Mouse (Mus musculus): ENCODE results near the gene Sys1. TPM values are rescaled to one million over a fixed set of nuclear protein-coding genes. Genes with fewer than 3 reads are reported as not detected.
A peak's percentile ranks its signal among the peaks of the same experiment; 100 is the strongest.

Sys1 gene
- polyA plus RNA-seq, 1 experiment from 2014 or later, result 62.0 TPM

DNA sequence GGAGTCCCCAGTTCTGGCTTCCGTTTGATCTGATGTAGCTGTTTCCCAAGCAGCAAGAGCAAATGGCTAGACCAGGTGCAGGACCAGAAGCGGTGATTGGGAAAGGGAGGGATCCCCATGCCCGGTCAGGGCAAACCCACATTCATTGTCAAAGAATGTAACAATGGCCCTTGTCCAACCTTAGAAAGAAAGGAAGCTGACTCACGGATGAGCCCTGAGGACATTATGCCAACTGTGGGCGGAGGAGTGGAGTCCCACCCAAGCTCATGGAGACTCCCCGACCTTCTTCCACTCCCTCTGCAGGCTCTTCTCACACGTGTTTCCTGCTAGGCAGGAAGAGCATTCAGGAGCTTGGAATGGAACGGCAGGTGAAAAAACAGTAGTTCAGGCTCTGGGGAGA is 56.6 kb downstream of the Sys1 start:
- no peak overlapping the region for H3K4me3 ChIP-seq (ENCODE audit: low read depth, low read length)
- H3K36me3 ChIP-seq (ENCODE audit: control insufficient read depth, insufficient read depth, low read length), result no peaks in the 10 kb centered on the region; the same call in 1 of the 2 replicates
- no peaks in the 10 kb centered on the region for H3K9me3 ChIP-seq (ENCODE audit: control insufficient read depth, low read length)
- no peak overlapping the region for H3K4me2 ChIP-seq
- DNase-seq (ENCODE audit: low spot score, missing footprints) (no peak), ATAC-seq (ENCODE audit: low FRiP score) (no peak)
- 81% methylated on average over 8 of the region's 8 CpGs for WGBS
- H3K9ac ChIP-seq (ENCODE audit: low read length), result no peak overlapping the region
- H3K27me3 ChIP-seq (ENCODE audit: control insufficient read depth, insufficient read depth, low read length), result no peaks in the 10 kb centered on the region
- H3K4me1 ChIP-seq (ENCODE audit: control insufficient read depth, insufficient read depth, low read length), result no peaks in the 10 kb centered on the region
- no peak overlapping the region for H3K27ac ChIP-seq (ENCODE audit: low read depth, low read length)

DNA sequence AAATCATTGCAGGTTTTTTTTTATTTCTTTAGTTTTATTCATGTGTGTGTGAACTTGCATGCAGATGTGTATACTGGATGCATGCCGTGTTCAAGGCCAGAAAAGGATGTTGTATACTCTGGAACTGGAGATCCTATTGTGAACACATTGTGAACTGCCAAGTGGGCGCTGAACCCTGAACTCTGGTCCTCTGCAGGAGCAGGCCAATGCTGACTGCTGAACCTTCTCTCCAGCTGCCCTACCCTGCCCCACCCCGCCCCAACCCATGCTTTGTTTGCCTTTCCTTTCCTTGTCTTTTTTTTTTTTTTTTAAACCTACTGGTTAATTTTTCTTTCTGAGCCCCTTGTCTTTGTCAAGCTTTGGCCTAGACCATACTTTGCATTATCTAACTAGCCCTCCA is 58.2 kb downstream of the Sys1 start:
- no peak overlapping the region for H3K4me2 ChIP-seq
- no peaks in the 10 kb centered on the region for H3K27me3 ChIP-seq (ENCODE audit: control insufficient read depth, insufficient read depth, low read length)
- no peaks in the 10 kb centered on the region for H3K36me3 ChIP-seq (ENCODE audit: control insufficient read depth, insufficient read depth, low read length)
- no peak for ATAC-seq (ENCODE audit: low FRiP score)
- 81% methylated on average over 3 of the region's 3 CpGs for WGBS
- no peak overlapping the region for H3K9ac ChIP-seq (ENCODE audit: low read length)
- H3K4me3 ChIP-seq (ENCODE audit: low read depth, low read length), result no peak overlapping the region
- H3K9me3 ChIP-seq (ENCODE audit: control insufficient read depth, low read length), result no peaks in the 10 kb centered on the region
- H3K4me1 ChIP-seq (ENCODE audit: control insufficient read depth, insufficient read depth, low read length), result no peaks in the 10 kb centered on the region
- DNase-seq (ENCODE audit: low spot score, missing footprints), result no peak
- H3K27ac ChIP-seq (ENCODE audit: low read depth, low read length), result no peak overlapping the region

GRCm38 (mm10) chr2:164515897-164516296 is 59.1 kb downstream of the Sys1 start:
- no peak overlapping the region for H3K27ac ChIP-seq (ENCODE audit: low read depth, low read length)
- no peaks in the 10 kb centered on the region for H3K9me3 ChIP-seq (ENCODE audit: control insufficient read depth, low read length)
- H3K36me3 ChIP-seq (ENCODE audit: control insufficient read depth, insufficient read depth, low read length), result no peaks in the 10 kb centered on the region
- ATAC-seq (ENCODE audit: low FRiP score) (no peak), DNase-seq (ENCODE audit: low spot score, missing footprints) (no peak)
- no peak overlapping the region for H3K4me3 ChIP-seq (ENCODE audit: low read depth, low read length)
- H3K4me2 ChIP-seq, result no peak overlapping the region
- 84% methylated on average over 9 of the region's 9 CpGs for WGBS
- no peaks in the 10 kb centered on the region for H3K4me1 ChIP-seq (ENCODE audit: control insufficient read depth, insufficient read depth, low read length)
- H3K27me3 ChIP-seq (ENCODE audit: control insufficient read depth, insufficient read depth, low read length), result no peaks in the 10 kb centered on the region
- no peak overlapping the region for H3K9ac ChIP-seq (ENCODE audit: low read length)

DNA sequence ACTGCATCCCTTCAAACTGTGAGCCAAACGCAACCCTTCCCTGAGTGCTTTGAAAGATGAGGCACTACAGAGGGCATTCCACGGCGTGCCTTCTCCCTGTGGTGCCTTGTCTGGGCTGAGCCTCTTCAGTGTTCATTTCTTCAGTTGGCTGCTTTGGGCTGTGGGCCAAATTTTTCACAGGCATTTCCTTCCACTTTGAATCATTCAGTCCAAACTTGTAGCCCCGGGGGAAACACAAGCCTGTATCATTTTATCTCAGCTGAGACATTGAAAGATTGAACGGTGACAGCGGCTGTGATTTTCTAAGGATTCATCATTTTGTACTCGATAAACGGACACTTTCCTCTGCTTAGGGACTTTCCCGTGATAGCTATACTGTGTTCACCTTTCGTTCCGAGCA is 59.8 kb downstream of the Sys1 start:
- WGBS, result 93% methylated on average over 11 of the region's 11 CpGs

GRCm38 (mm10) chr2:164517485-164518221 is 60.9 kb downstream of the Sys1 start:
- H3K4me1 ChIP-seq (ENCODE audit: control insufficient read depth, insufficient read depth, low read length), result no peaks in the 10 kb centered on the region
- H3K4me3 ChIP-seq (ENCODE audit: low read depth, low read length), result no peak overlapping the region
- no peaks in the 10 kb centered on the region; the same call in 1 of the 2 replicates for H3K27me3 ChIP-seq (ENCODE audit: control insufficient read depth, insufficient read depth, low read length)
- no peak overlapping the region for H3K9ac ChIP-seq (ENCODE audit: low read length)
- H3K36me3 ChIP-seq (ENCODE audit: control insufficient read depth, insufficient read depth, low read length), result no peaks in the 10 kb centered on the region
- no peak overlapping the region for H3K4me2 ChIP-seq
- DNase-seq (ENCODE audit: low spot score, missing footprints) (peak; percentile 86), ATAC-seq (ENCODE audit: low FRiP score) (no peak)
- no peak overlapping the region for H3K27ac ChIP-seq (ENCODE audit: low read depth, low read length)
- WGBS, result 26% methylated on average over 10 of the region's 10 CpGs
- no peaks in the 10 kb centered on the region for H3K9me3 ChIP-seq (ENCODE audit: control insufficient read depth, low read length)

More for the DNA sequence above, 59.8 kb downstream of the Sys1 start:
- Histone ChIP-seq H3K4me3 (ENCODE audit: low read depth, low read length) (no peak overlapping the region), H3K4me1 (ENCODE audit: control insufficient read depth, insufficient read depth, low read length) (no peaks in the 10 kb centered on the region), H3K4me2 (no peak overlapping the region), H3K36me3 (ENCODE audit: control insufficient read depth, insufficient read depth, low read length) (no peaks in the 10 kb centered on the region), H3K27ac (ENCODE audit: low read depth, low read length) (no peak overlapping the region), H3K9me3 (ENCODE audit: control insufficient read depth, low read length) (no peaks in the 10 kb centered on the region), H3K27me3 (ENCODE audit: control insufficient read depth, insufficient read depth, low read length) (no peaks in the 10 kb centered on the region), H3K9ac (ENCODE audit: low read length) (no peak overlapping the region)
- DNase-seq (ENCODE audit: low spot score, missing footprints) (no peak), ATAC-seq (ENCODE audit: low FRiP score) (no peak)

GRCm38 (mm10) chr2:164518266-164519170 is 61.8 kb downstream of the Sys1 start:
- Histone ChIP-seq H3K9ac (ENCODE audit: low read length) (no peak overlapping the region), H3K4me1 (ENCODE audit: control insufficient read depth, insufficient read depth, low read length) (no peaks in the 10 kb centered on the region), H3K27me3 (ENCODE audit: control insufficient read depth, insufficient read depth, low read length) (no peaks in the 10 kb centered on the region; the same call in 1 of the 2 replicates), H3K27ac (ENCODE audit: low read depth, low read length) (no peak overlapping the region), H3K36me3 (ENCODE audit: control insufficient read depth, insufficient read depth, low read length) (no peaks in the 10 kb centered on the region), H3K4me3 (ENCODE audit: low read depth, low read length) (no peak overlapping the region), H3K4me2 (no peak overlapping the region), H3K9me3 (ENCODE audit: control insufficient read depth, low read length) (no peaks in the 10 kb centered on the region)
- ATAC-seq (ENCODE audit: low FRiP score) (no peak), DNase-seq (ENCODE audit: low spot score, missing footprints) (no peak)
- 71% methylated on average over 11 of the region's 11 CpGs for WGBS

GRCm38 (mm10) chr2:164519171-164519526 is 62.4 kb downstream of the Sys1 start:
- H3K27me3 ChIP-seq (ENCODE audit: control insufficient read depth, insufficient read depth, low read length), result no peaks in the 10 kb centered on the region; the same call in 1 of the 2 replicates
- DNase-seq (ENCODE audit: low spot score, missing footprints), result no peak
- H3K36me3 ChIP-seq (ENCODE audit: control insufficient read depth, insufficient read depth, low read length), result no peaks in the 10 kb centered on the region
- H3K9ac ChIP-seq (ENCODE audit: low read length), result no peak overlapping the region
- no peak overlapping the region for H3K4me3 ChIP-seq (ENCODE audit: low read depth, low read length)
- no peak overlapping the region for H3K4me2 ChIP-seq
- ATAC-seq (ENCODE audit: low FRiP score), result no peak
- no peaks in the 10 kb centered on the region for H3K9me3 ChIP-seq (ENCODE audit: control insufficient read depth, low read length)
- H3K4me1 ChIP-seq (ENCODE audit: control insufficient read depth, insufficient read depth, low read length), result no peaks in the 10 kb centered on the region
- no peak overlapping the region for H3K27ac ChIP-seq (ENCODE audit: low read depth, low read length)
- WGBS, result 81% methylated on average over 6 of the region's 6 CpGs

DNA sequence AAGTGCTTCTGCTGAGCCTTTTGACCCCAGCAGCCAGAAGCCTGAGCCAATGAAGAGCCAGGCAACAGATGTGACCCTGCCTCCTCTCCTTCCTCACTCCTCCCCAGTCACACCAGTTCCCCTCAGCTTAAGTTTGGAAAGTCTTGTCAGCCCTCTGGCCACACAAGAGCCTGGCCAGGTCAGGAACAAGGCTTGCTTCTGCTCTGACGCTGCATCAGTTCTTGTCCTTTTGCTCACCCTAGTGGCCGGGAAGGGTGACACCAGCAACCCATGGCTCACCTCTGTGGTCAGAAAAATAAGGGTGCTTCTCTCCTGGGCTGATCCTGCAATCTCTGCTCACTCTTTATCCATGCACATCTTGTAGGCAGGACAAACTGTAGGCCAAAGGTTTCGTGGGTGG is 64.0 kb downstream of the Sys1 start:
- ATAC-seq (ENCODE audit: low FRiP score) (0 out of 2 replicates have a peak, but pooled peaks have one; percentile 33), DNase-seq (ENCODE audit: low spot score, missing footprints) (peak; percentile 86)
- Histone ChIP-seq H3K4me2 (no peak overlapping the region), H3K27me3 (ENCODE audit: control insufficient read depth, insufficient read depth, low read length) (no peaks in the 10 kb centered on the region; the same call in 1 of the 2 replicates), H3K9ac (ENCODE audit: low read length) (no peak overlapping the region), H3K9me3 (ENCODE audit: control insufficient read depth, low read length) (no peaks in the 10 kb centered on the region), H3K27ac (ENCODE audit: low read depth, low read length) (no peak overlapping the region), H3K36me3 (ENCODE audit: control insufficient read depth, insufficient read depth, low read length) (no peaks in the 10 kb centered on the region), H3K4me3 (ENCODE audit: low read depth, low read length) (no peak overlapping the region), H3K4me1 (ENCODE audit: control insufficient read depth, insufficient read depth, low read length) (no peaks in the 10 kb centered on the region)
- WGBS, result 17% methylated on average over 3 of the region's 3 CpGs

DNA sequence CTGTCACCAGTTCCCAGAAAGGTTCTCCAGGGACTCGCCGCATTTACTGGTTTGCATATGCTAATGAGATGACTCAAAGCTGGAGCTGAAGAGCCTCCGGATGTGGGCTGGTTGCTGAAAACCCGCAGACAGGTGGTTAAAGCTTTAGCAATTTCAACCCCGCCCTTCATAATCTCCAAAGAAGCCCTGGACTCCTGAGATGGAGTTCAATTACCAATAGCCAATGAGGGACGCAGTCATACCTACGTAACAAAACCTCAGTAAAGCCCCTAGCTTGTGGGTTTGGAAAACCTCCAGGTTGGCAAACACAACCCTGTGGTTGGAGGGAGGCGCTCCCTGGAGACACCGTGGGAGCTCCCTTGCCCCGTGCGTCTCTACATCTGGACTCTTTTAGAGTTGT is 65.1 kb downstream of the Sys1 start:
- no peaks in the 10 kb centered on the region; the same call in 1 of the 2 replicates for H3K27me3 ChIP-seq (ENCODE audit: control insufficient read depth, insufficient read depth, low read length)
- no peaks in the 10 kb centered on the region for H3K9me3 ChIP-seq (ENCODE audit: control insufficient read depth, low read length)
- H3K4me2 ChIP-seq, result no peak overlapping the region
- no peaks in the 10 kb centered on the region for H3K36me3 ChIP-seq (ENCODE audit: control insufficient read depth, insufficient read depth, low read length)
- WGBS, result 20% methylated on average over 11 of the region's 11 CpGs
- no peak overlapping the region for H3K4me3 ChIP-seq (ENCODE audit: low read depth, low read length)
- ATAC-seq (ENCODE audit: low FRiP score) (no peak), DNase-seq (ENCODE audit: low spot score, missing footprints) (no peak)
- no peaks in the 10 kb centered on the region for H3K4me1 ChIP-seq (ENCODE audit: control insufficient read depth, insufficient read depth, low read length)
- H3K27ac ChIP-seq (ENCODE audit: low read depth, low read length), result no peak overlapping the region
- H3K9ac ChIP-seq (ENCODE audit: low read length), result no peak overlapping the region

Measured in midbrain, embryonic 11.5 days (tissue).